Mouse (Mus musculus): ENCODE results near the gene Zfp213. TPM values are rescaled to one million over a fixed set of nuclear protein-coding genes. Genes with fewer than 3 reads are reported as not detected.

Gene Zfp213
- total RNA-seq, 2 experiments from 2014 or later = 5.6 to 7.4 TPM

GRCm38 (mm10) chr17:23572059-23572458, 8.0 kb upstream of the Zfp213 start:
- no peak for DNase-seq

- DNase-seq = no peak
These were observed 7.0 kb upstream of the Zfp213 start for GRCm38 (mm10) chr17:23571084-23571483.

GRCm38 (mm10) chr17:23570017-23570416, 6.0 kb upstream of the Zfp213 start:
- DNase-seq = no peak

- DNase-seq = no peak
These were observed 4.3 kb upstream of the Zfp213 start for GRCm38 (mm10) chr17:23568370-23568769.

- DNase-seq = no peak
These were observed 2.7 kb upstream of the Zfp213 start for GRCm38 (mm10) chr17:23566787-23567186.

GRCm38 (mm10) chr17:23564368-23564715, 304 bp upstream of the Zfp213 start:
- DNase-seq = no peak

GRCm38 (mm10) chr17:23559767-23560166, 4.3 kb downstream of the Zfp213 start:
- DNase-seq = no peak

- DNase-seq = no peak
These were observed 8.7 kb downstream of the Zfp213 start for GRCm38 (mm10) chr17:23555243-23555916.

- no peak for DNase-seq
These were observed 9.7 kb downstream of the Zfp213 start for GRCm38 (mm10) chr17:23554321-23554720.

- DNase-seq = no peak
These were observed 10.4 kb downstream of the Zfp213 start for GRCm38 (mm10) chr17:23553634-23554120.

GRCm38 (mm10) chr17:23552896-23553633, 11.0 kb downstream of the Zfp213 start:
- no peak for DNase-seq

GRCm38 (mm10) chr17:23551963-23552362, 12.1 kb downstream of the Zfp213 start:
- no peak for DNase-seq

- no peak for DNase-seq
These were observed 12.6 kb downstream of the Zfp213 start for GRCm38 (mm10) chr17:23551416-23551815.

- no peak for DNase-seq
These were observed 13.2 kb downstream of the Zfp213 start for GRCm38 (mm10) chr17:23550856-23551255.

- peak; percentile 96 to 99 for DNase-seq
These were observed 13.7 kb downstream of the Zfp213 start for GRCm38 (mm10) chr17:23550188-23550791.

- no peak for DNase-seq
These were observed 14.6 kb downstream of the Zfp213 start for GRCm38 (mm10) chr17:23549441-23549840.

- DNase-seq = peak; percentile 85 to 90
These were observed 15.4 kb downstream of the Zfp213 start for GRCm38 (mm10) chr17:23548615-23549014.

GRCm38 (mm10) chr17:23547681-23548443, 16.2 kb downstream of the Zfp213 start:
- DNase-seq = no peak

- DNase-seq = peak; percentile 87 to 93
These were observed 17.1 kb downstream of the Zfp213 start for GRCm38 (mm10) chr17:23546702-23547505.

GRCm38 (mm10) chr17:23546333-23546701, 17.7 kb downstream of the Zfp213 start:
- peak; percentile 76 to 79 for DNase-seq

GRCm38 (mm10) chr17:23545841-23546240, 18.2 kb downstream of the Zfp213 start:
- no peak for DNase-seq

- DNase-seq = no peak
These were observed 19.3 kb downstream of the Zfp213 start for GRCm38 (mm10) chr17:23544766-23545165.
